Mouse (Mus musculus): ENCODE measurements around the gene Clybl. TPM values are rescaled to one million over a fixed set of nuclear protein-coding genes. Genes with fewer than 3 reads are reported as not detected.
A peak's percentile ranks its signal among the peaks of the same experiment; 100 is the strongest.

The Clybl gene
- total and polyA plus RNA-seq, 2 experiments from 2014 or later: 8.7 to 21.1 TPM

GRCm38 (mm10) chr14:122449601-122450495 is 268.3 kb downstream of the Clybl start:
- 4% methylated on average over 29 of the region's 29 CpGs for WGBS
- H3K9ac ChIP-seq (replicated peaks; ENCODE audit: low read length, poor library complexity, severe bottlenecking): peak overlapping the region; percentile 46
- H3K27ac ChIP-seq (ENCODE audit: low read depth, low read length): 0 out of 2 replicates have a peak overlapping the region, but pooled peaks have one; percentile 34
- H3K36me3 ChIP-seq (ENCODE audit: insufficient read depth, low read length): no peaks in the 10 kb centered on the region
- no peak for TF ChIP-seq CTCF (IDR thresholded peaks at IDR 0.05)
- H3K4me1 ChIP-seq (ENCODE audit: insufficient read depth, low read length): 0 out of 2 replicates have a peak, but pooled peaks cover 4% of the 10 kb centered on the region
- ATAC-seq (ENCODE audit: low FRiP score): no peak
- H3K27me3 ChIP-seq (ENCODE audit: insufficient read depth, low read length): peaks cover 47% of the 10 kb centered on the region
- peak overlapping the region; percentile 54 for H3K4me2 ChIP-seq (ENCODE audit: low read depth, low read length, poor library complexity, severe bottlenecking)
- no peaks in the 10 kb centered on the region for H3K9me3 ChIP-seq (ENCODE audit: low read length)
- peak overlapping the region; percentile 34 for H3K4me3 ChIP-seq (ENCODE audit: low read depth, low read length)
- DNase-seq (ENCODE audit: low spot score): peak; percentile 71

DNA sequence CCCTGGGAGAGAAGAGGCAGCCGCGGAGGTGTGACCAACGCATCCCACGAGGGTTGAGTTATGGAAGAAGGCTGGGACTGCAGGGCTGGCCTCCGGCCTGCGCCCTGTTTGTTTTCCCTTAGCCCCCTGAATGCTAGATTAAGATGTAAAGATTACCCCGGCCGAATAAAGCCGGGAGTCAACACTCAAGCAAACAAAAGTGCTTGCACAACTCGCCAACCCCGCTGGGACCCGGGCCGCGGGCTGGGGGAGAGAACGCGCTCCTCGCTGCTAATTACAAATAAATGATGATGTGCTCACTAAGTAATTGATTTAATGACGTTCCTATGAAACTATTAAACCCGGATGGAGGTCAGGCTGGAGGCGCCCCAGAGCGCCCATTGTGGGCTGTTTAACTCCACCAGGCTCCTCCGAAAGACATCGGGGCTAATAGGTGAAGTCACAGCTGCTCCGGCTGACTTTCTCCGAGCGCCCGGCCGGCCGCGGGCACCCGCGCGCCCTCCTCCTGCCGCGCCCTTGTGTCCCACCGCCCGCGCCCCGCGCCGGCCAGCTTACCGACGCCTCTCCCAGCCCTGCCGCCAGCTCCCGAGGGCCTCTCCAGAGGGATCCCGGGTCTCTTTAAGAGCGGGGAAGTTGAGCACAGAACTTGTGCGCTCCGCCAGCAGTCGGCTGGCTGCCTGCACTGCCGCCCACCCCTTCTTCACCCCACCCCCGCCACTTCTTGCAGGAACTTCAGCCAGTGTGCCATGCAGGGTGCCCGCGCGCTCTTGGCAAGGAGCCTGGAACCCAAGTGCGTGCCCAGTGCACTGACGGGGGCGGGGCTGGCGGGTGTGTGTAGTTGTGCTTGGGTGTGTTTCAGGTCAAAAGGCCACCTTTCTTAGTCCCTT is 269.2 kb downstream of the Clybl start, which contains the start of gene Gm5089:
Gm5089 (minus strand) TSS at position 620 of the 887 bp plus-strand sequence.
- peak within 1 kb of the TSS; percentile 34 for H3K4me3 ChIP-seq (ENCODE audit: low read depth, low read length)
- under 1% methylated on average over 56 of the region's 59 CpGs for WGBS
- no peak for TF ChIP-seq CTCF (IDR thresholded peaks at IDR 0.05)
- H3K9me3 ChIP-seq (ENCODE audit: low read length): no peaks in the 10 kb centered on the region
- peaks cover 55% of the 10 kb centered on the region for H3K27me3 ChIP-seq (ENCODE audit: insufficient read depth, low read length)
- DNase-seq (ENCODE audit: low spot score) (peak; percentile 71), ATAC-seq (ENCODE audit: low FRiP score) (no peak)
- peak within 1 kb of the TSS; percentile 54 for H3K4me2 ChIP-seq (ENCODE audit: low read depth, low read length, poor library complexity, severe bottlenecking)
- H3K9ac ChIP-seq (replicated peaks; ENCODE audit: low read length, poor library complexity, severe bottlenecking): peak within 1 kb of the TSS; percentile 46
- H3K36me3 ChIP-seq (ENCODE audit: insufficient read depth, low read length): no peaks in the 10 kb centered on the region
- 0 out of 2 replicates have a peak within 1 kb of the TSS, but pooled peaks have one; percentile 34 for H3K27ac ChIP-seq (ENCODE audit: low read depth, low read length)
- H3K4me1 ChIP-seq (ENCODE audit: insufficient read depth, low read length): 0 out of 2 replicates have a peak, but pooled peaks cover 4% of the 10 kb centered on the region

DNA sequence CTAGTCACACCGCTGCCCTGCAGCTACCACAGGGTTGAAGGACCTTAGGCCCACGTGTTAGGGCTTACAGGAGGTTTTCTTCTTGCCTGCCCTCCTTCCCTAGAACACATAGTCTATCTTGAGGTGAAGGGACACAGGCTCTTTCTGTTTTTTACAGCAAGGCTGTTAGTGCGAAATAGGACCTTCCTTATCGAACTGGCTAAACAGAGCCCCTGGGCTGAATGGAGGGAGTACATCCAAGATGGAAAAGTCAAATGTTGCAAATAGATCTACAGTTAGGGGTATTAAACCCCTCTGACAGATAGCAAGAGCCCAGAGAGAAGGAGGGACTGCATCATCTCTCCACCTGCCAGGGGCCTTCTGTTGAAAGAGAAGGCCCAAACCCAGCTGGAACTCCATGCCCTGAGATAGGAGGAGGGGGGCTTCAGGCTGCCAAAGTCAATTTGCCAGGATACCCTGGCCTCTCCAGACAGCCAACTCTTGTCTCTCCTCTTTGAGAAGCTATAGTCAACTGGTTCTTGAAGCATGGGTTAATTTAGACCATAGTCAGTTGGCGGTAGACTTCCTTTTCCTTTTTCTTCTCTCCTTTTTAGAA is 270.1 kb downstream of the Clybl start:
- TF ChIP-seq CTCF (IDR thresholded peaks at IDR 0.05): no peak
- H3K27ac ChIP-seq (ENCODE audit: low read depth, low read length): no peak overlapping the region
- H3K27me3 ChIP-seq (ENCODE audit: insufficient read depth, low read length): peaks cover 58% of the 10 kb centered on the region

More for the DNA sequence above, 270.1 kb downstream of the Clybl start:
- Histone ChIP-seq H3K36me3 (ENCODE audit: insufficient read depth, low read length) (no peaks in the 10 kb centered on the region), H3K9ac (replicated peaks; ENCODE audit: low read length, poor library complexity, severe bottlenecking) (no peak overlapping the region), H3K9me3 (ENCODE audit: low read length) (no peaks in the 10 kb centered on the region), H3K4me1 (ENCODE audit: insufficient read depth, low read length) (0 out of 2 replicates have a peak, but pooled peaks cover 4% of the 10 kb centered on the region), H3K4me2 (ENCODE audit: low read depth, low read length, poor library complexity, severe bottlenecking) (no peak overlapping the region), H3K4me3 (ENCODE audit: low read depth, low read length) (no peak overlapping the region)
- no peak for ATAC-seq (ENCODE audit: low FRiP score)
- no peak for DNase-seq (ENCODE audit: low spot score)
- WGBS: 64% methylated on average over 5 of the region's 5 CpGs

Other genes with a start within 250 kb of the Clybl start
- 0.52 and 1.3 TPM in 2 replicates for gene Gpr183, start 216.5 kb upstream of the Clybl start, total RNA-seq (2014; rRNA removed)
- gene Gpr183, start 216.5 kb upstream of the Clybl start, polyA plus RNA-seq (2015; fragmentation: Nextera tagmentation; extraction: Ambion mirVana): 0.49 and 0.64 TPM in 2 replicates
- 0.60 TPM in 1 of 2 replicates, not detected in the other for gene Timm8a2, start 147.0 kb upstream of the Clybl start, total RNA-seq (2014; rRNA removed)
- gene Timm8a2, start 147.0 kb upstream of the Clybl start, polyA plus RNA-seq (2015; fragmentation: Nextera tagmentation; extraction: Ambion mirVana): not detected in 2 replicates
- gene Tm9sf2, start 74.7 kb upstream of the Clybl start, total RNA-seq (2014; rRNA removed): 81.6 and 90.5 TPM in 2 replicates
- 103 and 104 TPM in 2 replicates for gene Tm9sf2, start 74.7 kb upstream of the Clybl start, polyA plus RNA-seq (2015; fragmentation: Nextera tagmentation; extraction: Ambion mirVana)

All from midbrain, postnatal 0 days (tissue).